Mouse (Mus musculus) adrenal gland, adult 2 months (tissue): ENCODE data around the gene Ing1. TPM values are rescaled to one million over a fixed set of nuclear protein-coding genes. Genes with fewer than 3 reads are reported as not detected.

Experiments
- DNase-seq: peaks from one replicate; pipeline ENCODE4 v3.0.0; 2021
- long read RNA-seq: library from polyadenylated mRNA; stranded (forward); transcript quantifications from one replicate; pipeline ENCODE4 v2.0.0, GENCODE M21; 2021
- polyA plus RNA-seq: library from polyadenylated mRNA; depleted of rRNA; stranded (reverse); fragments of >200 nt; gene quantifications from 2 replicates; pipeline ENCODE4 v1.2.3, GENCODE M21; 2012; rRNA removed
- total RNA-seq, 2 experiments: library from RNA; stranded (reverse); gene quantifications; 2 replicates each; pipeline ENCODE4 v1.2.3; 2021

Ing1 gene
- total RNA-seq: 10 to 100 TPM; 36.2 to 40.3 TPM
- 8.8 and 9.8 TPM in 2 replicates for polyA plus RNA-seq
- long read RNA-seq, transcript Ing1-201 (2 exons, 2,814 nt): major isoform, 27 of 41 reads
- long read RNA-seq, transcript Ing1-202 (2 exons, 1,971 nt): minor isoform, 12 of 41 reads
- long read RNA-seq, partial matches to known transcripts: 0 of 41 reads
- long read RNA-seq, other reads (novel, unspliced or antisense): 1 of 41 reads

GRCm38 (mm10) chr8:11554799-11555719 is at the start of gene Ing1:
TSS of gene Ing1 (plus strand) at chr8:11555571.
- DNase-seq: peak; percentile 96

GRCm38 (mm10) chr8:11506074-11506473 is 49.3 kb upstream of the Ing1 start:
- DNase-seq: no peak

GRCm38 (mm10) chr8:11506802-11507201 is 48.6 kb upstream of the Ing1 start:
- no peak for DNase-seq

- no peak for DNase-seq
Measured at GRCm38 (mm10) chr8:11508880-11509279, 46.5 kb upstream of the Ing1 start.

GRCm38 (mm10) chr8:11510971-11511370 is 44.4 kb upstream of the Ing1 start:
- no peak for DNase-seq

GRCm38 (mm10) chr8:11512711-11513110 is 42.7 kb upstream of the Ing1 start:
- no peak for DNase-seq

- DNase-seq: no peak
Measured at GRCm38 (mm10) chr8:11513247-11513646, 42.1 kb upstream of the Ing1 start.

GRCm38 (mm10) chr8:11516292-11516691 is 39.1 kb upstream of the Ing1 start:
- no peak for DNase-seq

- no peak for DNase-seq
Measured at GRCm38 (mm10) chr8:11517366-11518055, 37.9 kb upstream of the Ing1 start.

GRCm38 (mm10) chr8:11518056-11518396 is 37.3 kb upstream of the Ing1 start:
- no peak for DNase-seq

- no peak for DNase-seq
Measured at GRCm38 (mm10) chr8:11518676-11519075, 36.7 kb upstream of the Ing1 start.

GRCm38 (mm10) chr8:11523331-11523730 is 32.0 kb upstream of the Ing1 start:
- no peak for DNase-seq

GRCm38 (mm10) chr8:11530155-11530770 is 25.1 kb upstream of the Ing1 start:
- peak; percentile 43 for DNase-seq

- peak; percentile 48 for DNase-seq
Measured at GRCm38 (mm10) chr8:11530849-11531248, 24.5 kb upstream of the Ing1 start.

GRCm38 (mm10) chr8:11534494-11534893 is 20.9 kb upstream of the Ing1 start:
- no peak for DNase-seq

- no peak for DNase-seq
Measured at GRCm38 (mm10) chr8:11539049-11539448, 16.3 kb upstream of the Ing1 start.

- DNase-seq: no peak
Measured at GRCm38 (mm10) chr8:11540182-11540581, 15.2 kb upstream of the Ing1 start.

GRCm38 (mm10) chr8:11542031-11542430 is 13.3 kb upstream of the Ing1 start:
- DNase-seq: no peak

GRCm38 (mm10) chr8:11542866-11543265 is 12.5 kb upstream of the Ing1 start:
- no peak for DNase-seq

GRCm38 (mm10) chr8:11544386-11544785 is 11.0 kb upstream of the Ing1 start:
- peak; percentile 41 for DNase-seq

GRCm38 (mm10) chr8:11547063-11547462 is 8.3 kb upstream of the Ing1 start:
- DNase-seq: no peak

GRCm38 (mm10) chr8:11549706-11550105 is 5.7 kb upstream of the Ing1 start:
- peak; percentile 53 for DNase-seq
